Mouse (Mus musculus): ENCODE measurements around the gene Tram2.

- TF ChIP-seq CTCF (IDR thresholded peaks at IDR 0.05; ENCODE audit: low read depth): no peak
- no peak for TF ChIP-seq EP300 (IDR thresholded peaks at IDR 0.05; ENCODE audit: low read depth)
Measured at GRCm38 (mm10) chr1:21010282-21010800, 68.7 kb downstream of the Tram2 start.
